Mouse (Mus musculus): ENCODE results near the gene Gm11627. TPM values are rescaled to one million over a fixed set of nuclear protein-coding genes. Genes with fewer than 3 reads are reported as not detected.
"Not testable (repeated sequence)": the region's sequence is repeated elsewhere in the genome, so short reads cannot be mapped to it uniquely, and the experiment has no call there.

The Gm11627 gene
- 1 to 10 TPM; 2.5 to 3.8 TPM for total RNA-seq (2021)
- long read RNA-seq, partial matches to known transcripts: 0 of 2 reads
- long read RNA-seq, other reads (novel, unspliced or antisense): 2 of 2 reads

DNA sequence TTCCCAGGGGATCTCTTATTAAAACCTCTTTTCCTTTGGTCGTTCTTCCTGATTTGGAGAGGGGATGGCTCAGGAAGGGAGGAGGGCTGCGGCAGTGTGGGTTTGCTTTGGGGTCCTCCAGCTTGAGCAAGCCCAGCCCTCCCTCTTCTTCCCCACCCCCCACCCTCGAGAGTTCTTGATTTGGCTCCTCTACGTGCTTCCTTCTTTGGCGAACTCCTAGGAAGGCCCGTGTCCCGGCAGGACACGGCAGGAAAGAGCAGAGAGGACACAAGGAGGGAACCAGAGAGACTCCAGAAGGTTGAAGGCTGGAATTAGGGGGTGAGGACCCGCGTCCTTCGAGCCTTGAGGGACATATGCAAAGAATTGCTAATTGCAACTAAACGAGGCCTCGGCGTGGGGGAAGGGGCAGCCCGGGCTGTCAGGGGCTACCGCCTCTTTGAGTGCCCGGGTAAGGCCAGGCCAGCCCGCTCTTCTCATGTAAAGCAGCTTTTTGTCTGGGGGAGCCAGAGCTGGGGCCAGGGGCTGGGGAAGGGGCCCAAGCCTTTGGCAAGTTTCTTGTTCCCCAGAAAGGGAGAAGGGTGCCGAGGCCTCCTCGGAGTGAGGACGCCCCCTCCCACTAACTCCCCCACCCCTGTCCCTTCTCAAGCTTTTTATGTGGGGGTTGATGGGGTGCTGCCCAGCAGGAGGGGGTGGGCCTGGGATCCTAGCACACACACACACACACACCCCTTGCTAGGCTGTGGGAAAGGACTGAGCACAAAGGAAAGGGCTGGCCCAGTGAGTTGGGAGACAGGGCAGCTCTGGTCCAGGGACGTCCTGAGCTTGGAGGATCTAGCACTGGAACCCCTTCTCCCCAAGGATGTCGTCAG, at the start of gene Gm11627:
Gene Gm11627, minus strand, starts transcription at position 297 of the 869 bp plus-strand sequence.
- no peak for DNase-seq (ENCODE audit: low spot score in 2 of 2)

DNA sequence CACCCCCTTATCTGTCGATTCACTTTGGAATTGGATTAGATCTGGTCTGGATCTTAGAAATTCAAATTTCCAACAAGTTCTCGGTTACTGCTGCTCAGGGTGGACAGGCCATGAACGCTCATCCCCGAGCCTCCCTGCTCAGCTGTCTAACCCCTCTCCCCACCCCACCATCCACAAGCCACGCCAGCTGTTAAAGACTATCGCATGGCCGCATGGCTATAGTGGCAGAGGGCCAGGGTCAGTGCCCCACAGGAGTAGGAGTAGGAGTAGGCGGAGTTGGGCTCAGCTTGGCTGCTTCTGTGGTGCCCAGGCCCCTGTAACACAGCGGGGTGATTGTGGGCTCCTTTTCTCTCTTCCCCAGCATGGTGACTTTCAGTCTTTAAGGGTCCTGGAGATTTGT, 49.3 kb upstream of the Gm11627 start:
- no peak for DNase-seq (ENCODE audit: low spot score in 2 of 2)

DNA sequence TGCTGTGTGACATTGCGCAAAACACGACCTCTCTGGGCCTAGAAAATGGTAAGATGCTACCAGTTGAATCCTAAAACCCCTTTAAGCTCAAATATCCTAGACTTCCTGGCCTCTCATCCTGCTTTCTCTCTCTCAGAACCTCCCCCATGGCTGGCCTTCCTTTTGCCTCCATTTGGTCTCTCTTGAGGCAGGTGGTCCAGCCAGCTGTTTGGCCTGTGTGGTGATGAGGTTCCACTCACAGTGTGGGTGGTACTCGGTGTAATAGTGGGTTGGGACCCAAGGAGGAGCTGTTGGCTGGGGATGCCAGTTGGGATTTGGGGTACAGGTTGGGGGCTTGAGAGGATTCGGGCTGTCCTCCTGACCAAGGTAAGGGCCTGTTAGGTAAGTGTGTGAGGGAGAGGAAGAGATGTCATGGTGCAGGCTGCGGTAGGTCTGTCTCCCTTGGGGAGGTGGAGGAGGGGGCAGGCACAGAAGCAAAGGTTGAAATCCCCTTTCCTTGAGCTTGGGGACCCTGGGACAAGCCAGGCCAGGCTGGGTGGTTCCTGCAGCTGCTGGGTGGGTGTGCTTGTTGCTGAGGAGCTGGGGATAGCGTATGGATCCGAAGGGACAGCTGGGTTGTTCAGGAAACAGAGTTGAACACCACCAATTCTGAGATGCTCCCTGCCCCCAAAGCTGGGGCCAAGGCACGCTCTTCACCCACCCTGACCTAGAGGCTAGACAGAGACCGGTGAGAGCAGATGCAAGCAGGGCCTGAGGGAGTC, 48.1 kb upstream of the Gm11627 start:
- no peak for DNase-seq (ENCODE audit: low spot score in 2 of 2)

DNA sequence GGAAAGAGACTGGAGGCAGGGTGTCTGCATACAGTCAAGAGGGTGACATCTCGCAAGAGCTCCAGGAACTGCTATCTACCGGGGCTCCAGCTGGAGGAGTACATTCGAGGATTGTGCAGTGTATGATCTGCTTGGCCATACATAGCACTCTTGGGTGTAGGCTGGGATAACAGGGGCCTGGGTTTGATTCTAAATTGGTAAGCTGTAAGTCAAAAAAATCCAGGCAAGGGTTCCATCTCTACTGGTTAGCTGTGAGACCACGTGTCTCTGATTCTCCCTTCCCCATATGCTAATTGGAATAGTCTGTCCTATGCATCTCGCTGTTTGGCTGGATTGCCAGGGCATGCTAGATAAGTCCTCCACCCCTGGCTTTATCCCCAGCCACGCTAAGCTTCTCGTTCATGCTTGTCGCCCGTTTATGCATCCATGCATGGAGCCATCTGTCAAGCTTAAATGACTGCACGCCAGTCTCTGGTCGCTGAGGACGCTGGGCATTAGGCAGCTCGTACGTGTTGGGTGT, 45.7 kb upstream of the Gm11627 start:
- DNase-seq (ENCODE audit: low spot score in 2 of 2): no peak

DNA sequence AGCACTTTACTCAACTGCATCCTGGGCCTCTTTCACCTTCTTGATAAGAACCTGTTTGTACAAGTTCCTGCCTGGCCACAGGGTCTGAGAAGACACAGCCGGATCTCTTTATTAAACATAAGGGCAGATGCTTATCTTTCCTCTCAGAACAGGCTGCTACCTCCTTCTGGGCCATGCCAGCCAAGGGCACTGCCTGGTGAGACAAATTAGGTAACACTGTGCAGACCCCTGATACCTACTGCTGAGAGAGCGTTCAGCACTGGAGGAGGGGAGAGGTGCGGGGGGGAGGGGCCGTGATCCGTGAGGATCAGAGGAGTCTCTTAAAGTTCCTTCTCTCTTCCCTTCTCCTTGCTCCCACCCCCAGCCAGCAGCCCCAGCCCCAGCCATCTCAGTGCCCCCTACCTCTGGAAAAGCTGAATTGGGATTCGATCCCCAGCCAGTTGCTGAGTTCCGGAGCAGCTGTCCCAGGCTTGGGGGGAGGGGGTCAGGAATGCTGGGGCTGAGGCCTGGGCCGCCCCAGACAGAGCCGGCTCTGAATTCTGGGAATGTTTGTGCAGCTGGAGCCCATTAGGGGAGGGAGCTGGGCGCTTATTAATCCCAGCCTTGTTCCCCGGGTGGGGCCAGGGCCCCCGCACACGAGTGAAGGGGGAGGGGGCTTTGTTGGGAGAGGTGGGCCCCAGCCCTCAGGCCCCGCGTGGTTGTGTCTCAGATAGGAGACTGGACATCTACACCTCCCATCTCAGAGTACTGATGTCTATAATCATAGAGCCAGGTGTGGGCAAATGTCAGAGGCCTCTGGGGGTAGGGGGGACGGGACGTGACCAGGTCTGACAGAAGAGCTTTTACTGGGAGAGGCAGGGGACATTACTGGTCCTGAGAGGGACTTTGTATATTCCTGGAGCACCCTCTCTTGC, 44.9 kb upstream of the Gm11627 start:
- DNase-seq (ENCODE audit: low spot score in 2 of 2): no peak

DNA sequence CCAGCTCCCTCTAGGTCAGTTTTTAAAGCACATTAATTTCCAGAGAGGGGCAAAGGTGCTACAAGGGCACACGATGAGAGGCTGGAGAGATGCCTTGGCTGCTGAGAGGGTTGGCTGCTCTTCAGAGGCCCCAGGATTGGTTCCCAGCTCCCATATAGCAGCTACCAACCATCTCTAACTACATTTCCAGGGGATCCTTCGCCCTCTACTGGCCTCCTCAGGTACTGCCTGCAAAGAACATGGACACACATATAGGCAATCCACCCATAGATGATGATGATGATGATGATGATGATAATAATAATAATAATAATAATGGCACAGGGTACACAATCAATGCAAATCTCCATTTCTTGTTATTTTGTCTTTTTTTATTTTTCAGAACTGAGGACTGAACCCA, 40.2 kb upstream of the Gm11627 start:
- no peak for DNase-seq (ENCODE audit: low spot score in 2 of 2)

DNA sequence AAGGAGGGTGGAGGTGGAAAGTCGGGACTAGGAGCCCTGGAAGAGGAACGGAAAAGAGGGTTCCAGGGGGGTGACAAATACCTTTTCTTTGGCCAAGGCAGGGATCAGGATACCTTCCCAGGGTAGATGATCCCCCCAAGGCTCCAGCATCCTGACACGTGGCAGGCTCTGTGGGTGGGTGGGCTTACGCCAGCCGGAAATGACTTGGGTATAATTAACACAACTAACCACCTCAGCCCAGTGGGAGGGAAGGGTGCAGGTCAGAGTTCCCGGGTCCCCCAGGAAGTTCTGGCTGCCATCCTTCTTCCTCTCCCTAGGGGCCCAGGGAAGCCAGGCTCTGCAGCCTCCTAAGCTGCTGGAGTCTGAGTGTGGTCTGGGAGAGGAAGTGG, 32.0 kb upstream of the Gm11627 start:
- DNase-seq (ENCODE audit: low spot score in 2 of 2): no peak

DNA sequence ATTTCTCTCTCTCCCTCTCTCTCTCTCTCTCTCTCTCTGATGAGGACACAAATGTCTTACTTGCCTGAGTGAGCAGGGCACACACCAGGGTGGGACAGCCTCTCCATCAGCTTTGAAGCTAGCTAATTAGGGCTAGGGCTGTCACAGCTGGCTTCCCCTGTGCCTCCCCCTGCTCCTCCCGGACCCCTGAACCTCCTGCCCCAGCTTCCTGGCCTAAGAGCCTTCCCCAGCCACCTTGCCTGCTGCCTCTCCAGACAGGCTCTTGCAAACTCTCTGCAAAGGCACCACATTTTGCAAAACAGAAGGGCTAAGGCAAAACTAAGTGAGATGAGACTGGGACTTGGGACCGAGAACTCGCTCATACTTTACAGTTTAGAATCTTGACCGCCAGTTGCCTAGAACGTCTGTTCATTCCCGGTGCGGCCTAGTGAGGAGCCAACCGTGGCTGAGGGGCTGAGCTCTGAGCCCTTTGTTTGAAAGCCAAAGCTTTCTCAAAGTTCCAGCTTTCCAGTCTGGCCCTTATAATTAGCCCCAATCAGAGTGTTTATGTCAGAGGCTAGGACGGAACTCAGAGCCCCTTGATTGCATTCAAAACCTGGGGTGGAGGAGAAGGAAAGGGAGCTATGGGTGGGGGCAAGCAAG, 31.5 kb upstream of the Gm11627 start:
- DNase-seq (ENCODE audit: low spot score in 2 of 2): no peak

DNA sequence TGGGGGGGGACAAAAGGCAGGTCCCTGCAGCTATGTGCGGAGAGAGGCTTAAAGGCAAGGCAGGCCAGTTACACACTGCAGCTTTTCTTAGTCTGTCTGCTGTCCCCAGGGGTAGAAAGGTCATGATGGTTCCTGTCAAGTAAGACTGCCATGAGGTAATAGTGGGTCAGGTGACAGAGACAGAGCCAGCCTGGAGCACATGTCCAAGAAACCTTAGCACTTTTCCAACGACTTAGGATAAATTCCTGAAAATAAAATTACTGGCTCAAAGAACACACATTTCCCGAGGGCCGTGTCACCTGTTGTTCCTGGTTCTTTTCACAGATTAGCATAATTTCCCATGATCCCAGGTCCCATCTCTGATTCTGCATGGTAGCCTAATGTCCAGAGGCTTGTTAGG, 31.0 kb upstream of the Gm11627 start:
- DNase-seq (ENCODE audit: low spot score in 2 of 2): no peak

DNA sequence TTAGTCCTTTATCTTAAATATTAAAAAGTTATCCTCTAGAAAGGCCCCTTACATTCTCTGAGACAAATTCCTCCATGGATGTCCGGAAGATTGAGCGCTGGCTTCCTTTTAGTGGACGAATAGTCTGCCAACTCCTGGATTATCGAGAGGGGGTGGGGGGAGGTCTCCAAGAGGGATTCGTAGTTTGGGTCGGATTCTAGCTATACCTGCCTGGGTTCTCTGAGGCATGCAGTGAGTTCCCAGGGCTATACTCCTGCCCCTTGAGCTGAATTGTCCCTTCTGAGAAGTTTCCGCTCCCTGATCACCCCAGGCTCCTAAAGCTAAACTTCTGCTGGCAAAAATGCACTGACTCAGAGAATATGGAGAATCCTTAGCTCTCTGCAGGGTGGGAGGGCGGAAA, 30.2 kb upstream of the Gm11627 start:
- DNase-seq (ENCODE audit: low spot score in 2 of 2): no peak

DNA sequence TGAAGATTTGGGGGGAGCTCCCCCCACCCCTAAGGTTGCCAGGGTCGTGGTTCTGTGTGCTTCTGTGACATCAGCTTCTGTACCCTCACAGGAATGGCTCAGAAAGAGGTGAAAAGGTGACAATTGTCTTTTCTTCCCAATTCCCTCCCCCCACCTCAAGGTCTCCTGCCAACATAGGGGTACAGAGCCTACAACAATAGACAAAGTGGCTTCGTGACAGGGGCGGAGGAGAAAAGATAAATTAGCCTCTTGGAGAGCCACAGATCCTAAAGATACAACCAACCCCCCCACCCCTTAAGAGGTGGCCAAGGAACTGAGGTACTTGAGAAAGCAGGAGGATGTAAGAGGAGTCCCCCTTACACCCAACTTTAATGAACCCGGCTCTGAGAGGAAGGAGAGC, 29.4 kb upstream of the Gm11627 start:
- no peak for DNase-seq (ENCODE audit: low spot score in 2 of 2)

DNA sequence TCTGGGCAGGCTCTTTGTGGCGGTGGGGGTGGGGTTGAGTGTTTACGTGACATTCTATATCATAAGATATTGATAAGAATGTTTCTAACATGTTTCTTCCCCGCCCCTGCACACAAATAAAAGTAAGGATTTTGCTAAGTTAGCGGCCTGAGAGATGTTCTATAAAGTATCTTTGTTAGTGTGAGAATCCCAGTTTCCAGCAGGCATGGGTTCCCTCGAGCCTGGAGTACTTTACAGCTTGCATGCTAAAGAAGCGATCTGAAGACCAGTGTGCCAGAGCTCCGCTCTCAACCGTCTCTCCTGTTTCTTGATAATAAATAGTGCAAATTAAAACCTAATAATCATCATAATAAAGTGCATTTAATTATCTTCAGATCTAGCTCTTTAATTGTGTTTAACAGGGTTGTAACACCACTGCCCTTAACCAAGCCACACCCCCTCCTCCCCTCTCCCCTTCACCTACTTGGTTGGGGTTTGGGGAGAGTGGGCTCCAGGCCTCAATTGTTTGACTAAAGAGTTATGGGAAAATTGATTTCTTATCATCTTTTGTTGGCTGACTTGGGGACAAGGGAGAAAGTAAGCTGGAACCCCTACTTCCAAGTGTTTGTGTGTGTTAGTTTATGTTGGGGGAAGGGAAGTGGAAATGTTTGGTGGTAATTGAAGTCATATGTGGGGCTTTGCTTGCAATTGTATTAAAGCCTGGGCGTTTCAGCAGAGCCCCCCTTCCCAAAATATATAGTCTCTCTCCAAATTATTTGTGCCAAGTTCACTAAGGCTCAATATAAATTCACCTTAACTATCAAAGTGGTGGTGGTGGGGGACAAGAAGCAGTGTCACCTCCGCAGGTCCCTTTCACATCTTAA, 28.7 kb upstream of the Gm11627 start:
- DNase-seq (ENCODE audit: low spot score in 2 of 2): no peak

DNA sequence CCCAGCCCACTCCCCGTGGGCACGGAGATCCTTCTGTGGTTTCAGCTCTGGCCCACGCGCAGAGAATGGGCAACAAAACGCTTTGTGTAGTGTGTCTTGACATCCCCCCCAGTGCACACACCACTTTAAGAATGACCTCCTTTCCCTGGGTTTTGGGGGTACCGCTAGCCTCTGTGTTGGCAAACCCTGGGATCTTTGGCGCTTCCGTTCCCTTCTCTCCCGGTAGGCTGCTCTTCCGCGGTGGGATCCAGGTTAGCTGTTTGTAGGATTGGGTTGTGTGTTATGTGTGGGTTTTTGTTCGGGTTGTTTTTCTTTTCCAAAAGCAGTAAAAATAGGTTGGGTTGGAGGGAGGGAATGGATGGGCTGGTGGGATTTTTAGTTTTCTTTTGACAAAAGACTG, 27.9 kb upstream of the Gm11627 start:
- DNase-seq (ENCODE audit: low spot score in 2 of 2): not testable (repeated sequence)

DNA sequence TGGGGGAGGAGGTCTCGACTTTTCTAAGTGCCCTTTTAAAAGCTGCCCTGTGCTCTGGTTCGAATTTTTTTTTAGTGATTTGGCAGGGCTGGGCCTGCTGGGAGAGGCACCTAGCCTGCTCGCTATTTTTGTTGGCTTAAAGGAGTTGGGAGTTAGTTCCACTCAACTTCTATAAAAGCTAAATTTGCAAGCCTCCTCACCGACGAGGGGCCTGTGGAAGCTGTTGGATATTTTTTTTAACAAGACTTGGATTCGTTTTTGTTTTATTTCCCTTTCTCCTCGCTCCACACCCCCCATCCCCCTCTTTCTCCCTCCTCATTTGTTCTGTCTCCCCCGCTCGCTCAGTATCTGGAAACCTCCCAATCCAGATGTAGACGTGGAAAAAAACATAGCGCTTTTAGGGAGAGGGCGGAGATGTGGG, 27.5 kb upstream of the Gm11627 start:
- no peak for DNase-seq (ENCODE audit: low spot score in 2 of 2)

DNA sequence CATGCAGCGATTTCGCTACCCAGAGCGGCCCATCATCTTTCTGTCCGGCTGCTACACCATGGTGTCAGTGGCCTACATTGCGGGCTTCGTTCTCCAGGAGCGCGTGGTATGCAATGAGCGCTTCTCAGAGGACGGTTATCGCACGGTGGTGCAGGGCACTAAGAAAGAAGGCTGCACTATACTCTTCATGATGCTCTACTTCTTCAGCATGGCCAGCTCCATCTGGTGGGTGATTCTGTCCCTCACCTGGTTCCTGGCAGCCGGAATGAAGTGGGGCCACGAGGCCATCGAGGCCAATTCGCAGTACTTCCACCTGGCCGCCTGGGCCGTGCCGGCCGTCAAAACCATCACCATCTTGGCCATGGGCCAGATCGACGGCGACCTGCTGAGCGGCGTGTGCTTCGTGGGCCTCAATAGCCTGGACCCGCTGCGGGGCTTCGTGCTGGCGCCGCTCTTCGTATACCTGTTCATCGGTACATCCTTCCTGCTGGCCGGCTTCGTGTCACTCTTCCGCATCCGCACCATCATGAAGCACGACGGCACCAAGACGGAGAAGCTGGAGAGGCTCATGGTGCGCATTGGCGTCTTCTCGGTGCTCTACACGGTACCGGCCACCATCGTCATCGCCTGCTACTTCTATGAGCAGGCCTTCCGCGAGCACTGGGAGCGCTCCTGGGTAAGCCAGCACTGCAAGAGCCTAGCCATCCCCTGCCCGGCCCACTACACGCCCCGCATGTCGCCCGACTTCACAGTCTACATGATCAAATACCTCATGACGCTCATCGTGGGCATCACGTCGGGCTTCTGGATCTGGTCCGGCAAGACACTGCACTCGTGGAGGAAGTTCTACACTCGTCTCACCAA, 26.5 kb upstream of the Gm11627 start:
- DNase-seq (ENCODE audit: low spot score in 2 of 2): no peak

DNA sequence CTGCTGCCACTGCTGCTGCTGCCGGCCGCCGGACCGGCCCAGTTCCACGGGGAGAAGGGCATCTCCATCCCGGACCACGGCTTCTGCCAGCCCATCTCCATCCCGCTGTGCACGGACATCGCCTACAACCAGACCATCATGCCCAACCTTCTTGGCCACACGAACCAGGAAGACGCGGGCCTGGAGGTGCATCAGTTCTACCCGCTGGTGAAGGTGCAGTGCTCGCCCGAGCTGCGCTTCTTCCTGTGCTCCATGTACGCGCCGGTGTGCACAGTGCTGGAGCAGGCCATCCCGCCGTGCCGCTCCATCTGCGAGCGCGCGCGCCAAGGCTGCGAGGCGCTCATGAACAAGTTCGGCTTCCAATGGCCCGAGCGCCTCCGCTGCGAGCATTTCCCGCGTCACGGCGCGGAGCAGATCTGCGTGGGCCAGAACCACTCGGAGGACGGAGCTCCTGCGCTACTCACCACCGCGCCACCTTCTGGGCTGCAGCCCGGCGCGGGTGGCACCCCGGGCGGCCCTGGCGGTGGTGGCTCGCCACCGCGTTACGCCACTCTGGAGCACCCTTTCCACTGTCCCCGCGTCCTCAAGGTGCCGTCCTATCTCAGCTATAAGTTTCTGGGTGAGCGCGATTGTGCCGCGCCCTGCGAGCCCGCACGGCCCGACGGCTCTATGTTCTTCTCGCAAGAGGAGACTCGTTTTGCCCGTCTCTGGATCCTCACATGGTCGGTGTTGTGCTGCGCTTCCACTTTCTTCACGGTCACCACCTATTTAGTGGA, 25.7 kb upstream of the Gm11627 start:
- DNase-seq (ENCODE audit: low spot score in 2 of 2): peak in 1 of 2 experiments; percentile 29

DNA sequence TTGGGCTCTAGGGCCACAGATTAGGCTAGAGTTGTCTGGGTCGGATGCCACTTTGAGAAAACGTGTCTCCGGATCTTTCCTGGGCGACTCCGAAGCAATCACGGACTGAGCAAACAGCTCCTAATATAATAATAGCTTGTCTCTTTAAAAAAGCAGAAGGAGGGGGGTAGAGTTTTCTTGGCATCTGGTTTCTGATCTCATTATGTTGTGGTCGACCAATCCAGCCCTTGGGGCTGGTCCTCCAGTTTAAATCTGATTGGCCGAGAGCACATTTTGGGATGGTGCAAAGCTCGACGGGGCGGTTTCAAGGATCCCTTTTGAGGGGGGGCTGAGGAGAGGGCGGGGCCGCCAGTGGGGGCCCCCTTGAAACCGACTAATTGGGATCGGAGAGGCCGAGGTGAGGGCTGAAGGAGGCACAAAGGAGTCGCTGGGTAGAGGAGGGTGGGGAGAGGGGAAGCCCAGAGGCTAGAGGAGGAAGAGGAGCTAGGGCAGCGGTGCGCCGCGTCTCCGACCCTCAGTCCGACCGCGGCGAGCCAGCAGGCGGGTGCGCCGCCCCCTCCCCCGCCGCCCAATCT, 24.8 kb upstream of the Gm11627 start, which contains the start of gene Fzd2:
Gene Fzd2, plus strand, starts transcription at position 387 of the 575 bp plus-strand sequence.
- peak in 1 of 2 experiments; percentile 71 for DNase-seq (ENCODE audit: low spot score in 2 of 2)

Data from layer of hippocampus, adult 18-20 months (tissue).